Mouse (Mus musculus) hindbrain, postnatal 0 days (tissue): Measurements from ENCODE around the gene Ceacam16. TPM values are rescaled to one million over a fixed set of nuclear protein-coding genes. Genes with fewer than 3 reads are reported as not detected.
A peak's percentile ranks its signal among the peaks of the same experiment; 100 is the strongest.

Source experiments
- ATAC-seq: fragments of 200-750 bp; cut with Nextera tagmentation; 2 replicates; pipeline ENCODE4 v1.8.0; 2017; ENCODE audit warnings: mild to moderate bottlenecking, moderate TSS enrichment, moderate library complexity
- DNase-seq: peaks from one replicate; pipeline ENCODE4 v3.0.0-alpha.2; 2015; ENCODE audit warnings: low spot score
- H3K27ac ChIP-seq: fragments of 300-500 bp; sonication (generic); 2 replicates; pipeline ENCODE4 v1.5.1; 2014; ENCODE audit warnings: mild to moderate bottlenecking
- H3K27me3 ChIP-seq: fragments of 300-500 bp; sonication (generic); 2 replicates; pipeline ENCODE4 v1.6.1; 2014; ENCODE audit warnings: low read length, mixed read lengths; ENCODE audit not compliant: insufficient read depth
- H3K36me3 ChIP-seq: fragments of 300-500 bp; sonication (generic); 2 replicates; pipeline ENCODE4 v1.6.1; 2014; ENCODE audit warnings: low read length, mixed read lengths; ENCODE audit not compliant: insufficient read depth
- H3K4me1 ChIP-seq: fragments of 300-500 bp; sonication (generic); 2 replicates; pipeline ENCODE4 v1.6.1; 2014; ENCODE audit warnings: antibody characterized with exemption, low read length, mixed read lengths; ENCODE audit not compliant: insufficient read depth
- H3K4me2 ChIP-seq: fragments of 300-500 bp; sonication (generic); 2 replicates; pipeline ENCODE4 v1.6.1; 2014; ENCODE audit warnings: low read depth, mild to moderate bottlenecking, low read length, moderate library complexity, mixed read lengths
- H3K4me3 ChIP-seq: fragments of 300-500 bp; sonication (generic); 2 replicates; pipeline ENCODE4 v1.5.1; 2014; ENCODE audit warnings: low read length
- H3K9ac ChIP-seq: fragments of 300-500 bp; sonication (generic); replicated peaks from 2 replicates; pipeline ENCODE4 v1.6.1; 2014; ENCODE audit warnings: mild to moderate bottlenecking, low read length, moderate library complexity, mixed read lengths
- H3K9me3 ChIP-seq: fragments of 300-500 bp; sonication (generic); 2 replicates; pipeline ENCODE4 v1.6.1; 2016; ENCODE audit warnings: low read length, mixed read lengths
- CTCF ChIP-seq: IDR thresholded peaks from 2 replicates; pipeline ENCODE4 v1.5.1; 2016; ENCODE audit warnings: antibody characterized with exemption, control low read depth, low read depth
- WGBS: fragments of 180-500 bp; shearing (Covaris S2); extraction: QIAGEN DNeasy Blood & Tissue Kit; methylation state at CpG from one replicate; pipeline ENCODE4 v1.1.7; 2014; 5-methylcytosine and 5-hydroxymethylcytosine counted together
- polyA plus RNA-seq: library from polyadenylated mRNA; unstranded; fragments of >200 nt; fragmentation: Nextera tagmentation; extraction: Ambion mirVana; gene quantifications from 2 replicates; pipeline ENCODE4 v1.2.1, GENCODE M21; 2015
- total RNA-seq: library from RNA; depleted of rRNA; stranded (reverse); fragments of >200 nt; gene quantifications from 2 replicates; pipeline ENCODE4 v1.2.3, GENCODE M21; 2014

Gene Ceacam16
- total and polyA plus RNA-seq, 2 experiments from 2014 or later, result 0.86 TPM; not detected in 1

GRCm38 (mm10) chr7:19843561-19843960 is 17.5 kb downstream of the Ceacam16 start:
- H3K4me3 ChIP-seq, result no peak overlapping the region
- no peaks in the 10 kb centered on the region for H3K9me3 ChIP-seq
- DNase-seq (peak; percentile 68), ATAC-seq (peak; percentile 78)
- no peaks in the 10 kb centered on the region for H3K4me1 ChIP-seq
- H3K9ac ChIP-seq, result no peak overlapping the region
- no peaks in the 10 kb centered on the region for H3K36me3 ChIP-seq
- H3K27ac ChIP-seq, result no peak overlapping the region
- WGBS, result 3% methylated on average over 11 of the region's 11 CpGs
- peak; percentile 87 for TF ChIP-seq CTCF
- H3K4me2 ChIP-seq, result no peak overlapping the region
- 0 out of 2 replicates have a peak, but pooled peaks cover 6% of the 10 kb centered on the region for H3K27me3 ChIP-seq

DNA sequence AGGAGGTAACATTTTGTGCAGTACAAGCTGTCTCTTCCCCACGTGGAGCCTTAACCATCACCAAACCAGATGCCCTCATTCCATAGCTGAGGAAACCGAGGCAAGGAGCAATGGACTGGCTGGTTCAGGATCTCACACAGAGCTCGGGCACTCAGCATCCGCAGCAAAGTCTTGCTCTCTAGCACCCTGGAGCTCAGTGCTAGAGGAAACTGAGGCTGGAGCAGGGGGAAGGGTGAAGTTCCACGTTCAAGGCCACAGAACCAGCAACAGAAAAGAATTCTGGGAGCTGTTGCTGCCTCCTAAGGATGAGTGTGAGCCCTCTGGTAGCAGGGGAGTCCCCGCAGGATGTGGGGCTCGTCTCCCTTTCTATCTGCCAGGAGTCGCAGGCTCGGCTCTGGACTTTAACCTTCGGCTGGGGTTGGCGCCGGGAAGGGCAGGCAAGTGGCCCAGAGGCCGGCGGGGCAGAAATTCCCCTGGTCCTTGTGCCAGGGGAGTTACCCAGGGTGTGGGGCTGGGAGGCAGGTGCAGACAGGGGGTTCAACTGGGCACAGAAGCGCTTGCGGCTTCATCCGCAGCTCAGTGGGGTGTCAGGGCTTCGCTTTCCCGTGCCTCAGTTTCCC is 18.1 kb downstream of the Ceacam16 start:
- no peaks in the 10 kb centered on the region for H3K36me3 ChIP-seq
- 29% methylated on average over 19 of the region's 19 CpGs for WGBS
- no peak overlapping the region for H3K4me3 ChIP-seq
- 0 out of 2 replicates have a peak, but pooled peaks cover 6% of the 10 kb centered on the region for H3K27me3 ChIP-seq
- no peaks in the 10 kb centered on the region for H3K4me1 ChIP-seq
- DNase-seq, result no peak
- no peak for ATAC-seq
- H3K27ac ChIP-seq, result no peak overlapping the region
- no peaks in the 10 kb centered on the region for H3K9me3 ChIP-seq
- TF ChIP-seq CTCF, result no peak
- no peak overlapping the region for H3K4me2 ChIP-seq
- no peak overlapping the region for H3K9ac ChIP-seq

DNA sequence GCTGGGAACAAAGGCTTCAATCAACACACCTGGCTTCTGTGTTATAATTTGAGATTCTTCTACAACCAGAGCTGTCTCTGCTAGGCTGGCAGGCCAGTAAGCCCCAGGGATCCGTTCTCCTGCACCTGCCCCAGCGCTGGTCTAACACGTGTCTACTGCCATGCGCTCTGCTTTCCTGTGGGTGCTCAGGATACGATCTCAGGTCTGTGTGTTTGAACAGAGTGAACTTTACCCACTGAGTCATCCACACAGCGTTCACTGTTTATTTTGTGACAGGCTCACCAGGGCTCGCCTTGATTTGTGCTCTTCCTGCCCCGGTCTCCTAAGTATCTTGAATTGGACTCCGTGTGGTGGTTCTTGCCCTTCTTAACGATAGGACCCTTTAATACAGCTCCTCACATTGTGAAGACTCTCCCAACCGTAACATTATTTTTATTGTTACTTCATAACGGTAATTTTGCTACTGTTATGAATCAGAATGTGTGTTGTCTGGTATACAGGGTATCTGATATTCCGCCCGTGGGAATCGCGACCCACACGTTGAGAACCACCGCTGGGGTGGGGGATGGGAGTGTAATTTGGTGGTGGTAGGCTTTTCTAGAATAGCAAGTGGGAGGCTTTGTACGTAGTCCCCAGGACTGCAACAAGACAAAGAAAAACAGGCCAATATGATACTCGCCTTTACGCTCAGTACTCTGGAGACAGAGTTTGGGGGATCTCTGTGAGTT is 19.2 kb downstream of the Ceacam16 start:
- Histone ChIP-seq H3K4me3 (no peak overlapping the region), H3K4me2 (no peak overlapping the region), H3K4me1 (no peaks in the 10 kb centered on the region), H3K9me3 (no peaks in the 10 kb centered on the region), H3K9ac (no peak overlapping the region), H3K27ac (no peak overlapping the region), H3K27me3 (0 out of 2 replicates have a peak, but pooled peaks cover 6% of the 10 kb centered on the region), H3K36me3 (no peaks in the 10 kb centered on the region)
- no peak for ATAC-seq
- TF ChIP-seq CTCF, result no peak
- WGBS, result 79% methylated on average over 21 of the region's 21 CpGs
- DNase-seq, result no peak

- Histone ChIP-seq H3K36me3 (no peaks in the 10 kb centered on the region), H3K4me2 (no peak overlapping the region)
Measured at GRCm38 (mm10) chr7:19840936-19841335, 20.2 kb downstream of the Ceacam16 start.

DNA sequence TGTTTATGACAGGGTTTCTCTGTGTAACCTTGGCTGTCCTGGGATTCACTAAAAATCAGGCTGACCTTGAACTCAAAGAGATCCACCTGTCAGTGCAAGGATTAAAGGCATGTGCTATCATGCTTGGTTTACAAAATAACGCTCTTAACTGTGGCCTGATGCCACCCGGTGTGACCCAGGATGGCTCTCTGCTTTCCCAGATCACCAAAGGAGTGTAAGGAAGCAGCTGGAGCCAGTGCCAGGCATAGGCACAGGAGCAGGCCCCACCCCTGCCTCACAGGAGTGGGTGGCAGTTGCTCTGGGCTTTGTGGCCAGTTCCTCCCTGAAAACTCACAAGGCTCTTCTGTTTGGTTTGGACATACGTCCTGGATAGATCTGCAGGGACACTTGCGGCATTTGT is 20.7 kb downstream of the Ceacam16 start:
- 83% methylated on average over 4 of the region's 4 CpGs for WGBS
- DNase-seq (no peak), ATAC-seq (no peak)
- Histone ChIP-seq H3K27ac (no peak overlapping the region), H3K4me2 (no peak overlapping the region), H3K36me3 (no peaks in the 10 kb centered on the region), H3K4me1 (no peaks in the 10 kb centered on the region), H3K4me3 (no peak overlapping the region), H3K9ac (no peak overlapping the region), H3K27me3 (0 out of 2 replicates have a peak, but pooled peaks cover 6% of the 10 kb centered on the region), H3K9me3 (no peaks in the 10 kb centered on the region)
- no peak for TF ChIP-seq CTCF

More at GRCm38 (mm10) chr7:19840936-19841335, 20.2 kb downstream of the Ceacam16 start:
- Histone ChIP-seq H3K4me3 (no peak overlapping the region), H3K27ac (no peak overlapping the region), H3K9ac (no peak overlapping the region), H3K4me1 (no peaks in the 10 kb centered on the region), H3K9me3 (no peaks in the 10 kb centered on the region), H3K27me3 (0 out of 2 replicates have a peak, but pooled peaks cover 6% of the 10 kb centered on the region)
- no peak for DNase-seq
- no peak for TF ChIP-seq CTCF
- ATAC-seq, result no peak
- 77% methylated on average over 3 of the region's 3 CpGs for WGBS

DNA sequence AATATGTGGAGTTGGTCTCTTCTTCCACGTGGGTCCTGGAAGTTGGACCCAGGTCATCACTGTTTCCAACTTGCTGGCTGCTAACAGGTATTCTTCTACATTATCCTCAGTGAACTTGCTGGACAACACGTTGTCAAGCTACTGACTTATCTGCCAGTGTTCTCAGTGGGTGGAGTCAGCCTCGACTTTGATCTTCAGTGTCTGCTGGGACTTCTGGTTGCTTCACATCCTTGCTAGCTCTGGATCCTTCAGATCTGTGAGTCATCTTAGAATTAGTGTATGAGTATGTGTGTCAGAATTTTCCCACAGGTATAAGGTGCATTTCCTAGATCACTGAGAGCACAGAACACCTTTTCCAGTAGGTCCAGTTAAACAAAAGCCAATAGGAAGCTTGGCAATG is 24.3 kb downstream of the Ceacam16 start:
- no peaks in the 10 kb centered on the region for H3K36me3 ChIP-seq
- no peak for TF ChIP-seq CTCF
- H3K27ac ChIP-seq, result no peak overlapping the region
- H3K4me2 ChIP-seq, result no peak overlapping the region
- H3K27me3 ChIP-seq, result no peaks in the 10 kb centered on the region
- WGBS, result 70% methylated on average over 3 of the region's 3 CpGs
- ATAC-seq (no peak), DNase-seq (no peak)
- H3K9ac ChIP-seq, result no peak overlapping the region
- no peaks in the 10 kb centered on the region for H3K4me1 ChIP-seq
- H3K4me3 ChIP-seq, result no peak overlapping the region
- H3K9me3 ChIP-seq, result no peaks in the 10 kb centered on the region

- H3K4me3 ChIP-seq, result no peak overlapping the region
- no peak overlapping the region for H3K9ac ChIP-seq
- H3K27me3 ChIP-seq, result no peaks in the 10 kb centered on the region
- 0 out of 2 replicates have a peak, but pooled peaks cover 3% of the 10 kb centered on the region for H3K4me1 ChIP-seq
- no peak overlapping the region for H3K4me2 ChIP-seq
- TF ChIP-seq CTCF, result 0 out of 2 replicates have a peak, but pooled peaks have one; percentile 22
- no peak overlapping the region for H3K27ac ChIP-seq
- no peak for ATAC-seq
- H3K36me3 ChIP-seq, result no peaks in the 10 kb centered on the region
- no peak for DNase-seq
- WGBS, result 68% methylated on average over 3 of the region's 3 CpGs
- no peaks in the 10 kb centered on the region for H3K9me3 ChIP-seq
Measured at GRCm38 (mm10) chr7:19834055-19834454, 27.0 kb downstream of the Ceacam16 start.
